Mouse (Mus musculus) spleen, adult 2 months (tissue): ENCODE data around the gene Gpr137. TPM values are rescaled to one million over a fixed set of nuclear protein-coding genes. Genes with fewer than 3 reads are reported as not detected.

Experiments used
- DNase-seq, 2 experiments: peaks; one replicate each; pipeline versions ENCODE4 v3.0.0 to v3.0.0-alpha.2; 2012 to 2021; ENCODE audit warnings: low spot score in 2 of 2, low read depth in 1 of 2
- H3K27ac ChIP-seq: fragments of 200-500 bp; 2 replicates; pipeline ENCODE4 v1.5.1; 2012; ENCODE audit warnings: low read length, inconsistent platforms; ENCODE audit not compliant: insufficient read depth
- H3K27me3 ChIP-seq: fragments of 200-500 bp; 2 replicates; pipeline ENCODE4 v1.6.1; 2012; ENCODE audit warnings: mild to moderate bottlenecking, moderate library complexity, low read length, inconsistent platforms; ENCODE audit not compliant: control insufficient read depth, insufficient read depth
- H3K36me3 ChIP-seq: fragments of 200-500 bp; 2 replicates; pipeline ENCODE4 v1.6.1; 2012; ENCODE audit warnings: mild to moderate bottlenecking, low read length, inconsistent platforms; ENCODE audit not compliant: control insufficient read depth, insufficient read depth
- H3K4me1 ChIP-seq: fragments of 200-500 bp; 2 replicates; pipeline ENCODE4 v1.6.1; 2011; ENCODE audit warnings: inconsistent platforms; ENCODE audit not compliant: control insufficient read depth, insufficient read depth, insufficient read length
- H3K4me3 ChIP-seq: fragments of 200-500 bp; 2 replicates; pipeline ENCODE4 v1.5.1; 2011; ENCODE audit warnings: mild to moderate bottlenecking, inconsistent platforms; ENCODE audit not compliant: insufficient read depth, insufficient read length; ENCODE audit errors: extremely low read depth
- CTCF ChIP-seq: fragments of 200-500 bp; IDR thresholded peaks from 2 replicates; pipeline ENCODE4 v1.5.1; 2011; ENCODE audit warnings: mild to moderate bottlenecking, inconsistent platforms; ENCODE audit not compliant: insufficient read depth, insufficient read length, insufficient replicate concordance; ENCODE audit errors: extremely low read depth
- POLR2A ChIP-seq: fragments of 200-500 bp; IDR thresholded peaks from 2 replicates; pipeline ENCODE4 v1.6.1; 2011; ENCODE audit warnings: low read depth, low read length, inconsistent platforms
- WGBS: fragments of 180-500 bp; shearing (Covaris S2); methylation state at CpG from one replicate; pipeline ENCODE4 v1.1.7; 2018; 5-methylcytosine and 5-hydroxymethylcytosine counted together
- polyA plus RNA-seq: library from polyadenylated mRNA; depleted of rRNA; stranded (reverse); fragments of >200 nt; gene quantifications from 2 replicates; pipeline ENCODE4 v1.2.3, GENCODE M21; 2012

Gene Gpr137
- polyA plus RNA-seq, 1 experiment: 54.6 TPM

- Histone ChIP-seq H3K4me3 (peak overlapping the region; percentile 78), H3K4me1 (peaks cover 12% of the 10 kb centered on the region), H3K36me3 (peaks cover 3% of the 10 kb centered on the region), H3K27ac (peak overlapping the region; percentile 78), H3K27me3 (peaks cover 5% of the 10 kb centered on the region)
- 2% methylated on average over 42 of the region's 48 CpGs for WGBS
- no peak for TF ChIP-seq POLR2A
- no peak for TF ChIP-seq CTCF
- DNase-seq: peak; percentile 30 to 66
Observed at GRCm38 (mm10) chr19:6920741-6921636, 21.3 kb downstream of the Gpr137 start.

DNA sequence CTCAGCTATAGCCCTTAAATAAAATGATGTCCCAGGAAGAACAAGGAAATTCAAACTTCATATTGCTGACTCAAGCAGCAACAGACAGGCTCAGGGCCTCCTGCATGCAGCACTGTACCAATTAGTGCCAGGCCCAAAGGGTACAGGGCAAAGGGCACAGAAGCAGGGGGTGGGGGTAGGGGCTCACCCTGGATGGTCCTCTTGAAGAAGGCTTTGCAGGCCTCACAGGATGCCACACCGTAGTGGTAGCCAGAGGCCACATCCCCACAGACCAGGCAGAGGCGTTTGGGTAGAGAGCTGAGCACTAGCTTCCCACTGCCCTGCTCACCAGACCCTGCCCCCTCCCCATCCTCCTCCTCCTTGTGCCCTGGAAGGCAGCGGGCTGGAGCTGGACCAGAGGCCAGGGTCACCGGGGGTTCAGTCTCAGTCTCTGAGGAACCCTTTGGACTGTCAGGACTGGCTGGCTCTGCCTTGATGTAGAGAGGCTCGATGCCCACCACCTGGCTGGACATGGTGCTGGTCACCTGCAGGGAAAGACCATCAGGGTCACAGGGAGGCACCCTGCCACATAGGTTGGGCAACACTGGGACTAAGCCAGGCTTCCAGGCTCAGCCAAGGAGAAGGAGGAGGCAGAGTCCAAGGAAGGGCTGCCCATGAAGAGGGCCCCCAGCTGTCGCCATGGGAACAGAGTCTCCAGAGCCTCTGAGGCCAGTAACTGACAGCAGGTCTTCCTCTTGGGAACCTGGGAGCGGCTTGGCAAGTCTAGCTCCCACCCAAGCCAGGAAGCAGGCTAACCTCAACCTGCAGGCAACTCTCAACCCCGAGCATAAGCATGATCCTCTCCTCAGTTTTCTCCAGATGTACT, 22.2 kb downstream of the Gpr137 start:
- H3K27me3 ChIP-seq: no peaks in the 10 kb centered on the region
- 67% methylated on average over 8 of the region's 8 CpGs for WGBS
- no peak overlapping the region for H3K27ac ChIP-seq
- peaks cover 3% of the 10 kb centered on the region for H3K36me3 ChIP-seq
- H3K4me3 ChIP-seq: peak overlapping the region; percentile 78
- TF ChIP-seq CTCF: no peak
- no peak for TF ChIP-seq POLR2A
- no peak for DNase-seq
- peaks cover 9% of the 10 kb centered on the region; the same call in 1 of the 2 replicates for H3K4me1 ChIP-seq

- Histone ChIP-seq H3K27ac (no peak overlapping the region), H3K27me3 (no peaks in the 10 kb centered on the region), H3K4me1 (peaks cover 3% of the 10 kb centered on the region; the same call in 1 of the 2 replicates), H3K36me3 (peaks cover 3% of the 10 kb centered on the region), H3K4me3 (no peak overlapping the region)
- no peak for TF ChIP-seq POLR2A
- TF ChIP-seq CTCF: no peak
- DNase-seq: no peak
Observed at GRCm38 (mm10) chr19:6919431-6919830, 22.8 kb downstream of the Gpr137 start.

DNA sequence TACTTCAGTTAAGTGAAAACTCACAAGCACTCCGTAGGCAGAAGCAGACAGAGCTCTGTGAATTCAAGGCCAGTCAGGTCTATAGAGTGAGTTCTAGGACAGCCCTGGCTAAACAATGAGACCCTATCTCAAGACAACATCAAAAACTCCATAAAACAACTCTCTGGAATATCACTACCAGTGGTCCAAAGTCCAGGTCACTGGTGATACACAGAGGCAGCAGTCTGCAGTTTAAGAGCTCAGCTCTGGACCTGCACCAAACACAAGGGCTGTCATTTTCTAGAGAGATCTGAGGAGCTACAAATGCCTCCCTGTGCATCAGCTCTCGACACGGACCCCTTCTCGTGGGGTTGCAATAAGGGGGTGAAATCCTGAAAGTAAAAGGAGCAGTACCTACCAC, 24.0 kb downstream of the Gpr137 start:
- H3K36me3 ChIP-seq: peaks cover 6% of the 10 kb centered on the region
- H3K4me3 ChIP-seq: no peak overlapping the region
- H3K4me1 ChIP-seq: peaks cover 3% of the 10 kb centered on the region; the same call in 1 of the 2 replicates
- no peaks in the 10 kb centered on the region for H3K27me3 ChIP-seq
- TF ChIP-seq CTCF (no peak), POLR2A (no peak)
- no peak overlapping the region for H3K27ac ChIP-seq
- 96% methylated on average over 4 of the region's 4 CpGs for WGBS
- DNase-seq: no peak

DNA sequence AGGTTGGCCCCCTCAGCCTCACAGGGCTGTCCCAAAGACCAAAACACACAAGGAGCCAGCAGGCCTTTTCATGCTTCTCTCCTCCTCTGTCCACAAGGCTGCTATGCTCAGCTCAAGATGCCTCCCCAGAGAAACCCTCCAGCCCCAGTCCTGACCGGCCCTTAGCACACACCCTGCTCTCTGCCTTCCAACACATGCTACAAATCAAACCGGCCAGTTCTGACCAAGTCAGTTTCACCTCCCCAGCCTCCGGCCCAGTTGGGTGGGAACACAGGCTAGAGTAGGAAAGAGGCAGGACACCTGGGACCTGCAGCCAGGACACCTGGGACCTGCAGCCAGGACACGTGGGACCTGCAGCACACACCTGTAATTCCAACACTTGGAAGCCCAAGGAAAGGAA, 25.8 kb downstream of the Gpr137 start:
- no peak overlapping the region for H3K4me3 ChIP-seq
- no peak for DNase-seq
- 91% methylated on average over 4 of the region's 4 CpGs for WGBS
- H3K27ac ChIP-seq: no peak overlapping the region
- TF ChIP-seq POLR2A (no peak), CTCF (no peak)
- H3K4me1 ChIP-seq: no peaks in the 10 kb centered on the region; the same call in 1 of the 2 replicates
- peaks cover 16% of the 10 kb centered on the region for H3K36me3 ChIP-seq
- H3K27me3 ChIP-seq: no peaks in the 10 kb centered on the region

DNA sequence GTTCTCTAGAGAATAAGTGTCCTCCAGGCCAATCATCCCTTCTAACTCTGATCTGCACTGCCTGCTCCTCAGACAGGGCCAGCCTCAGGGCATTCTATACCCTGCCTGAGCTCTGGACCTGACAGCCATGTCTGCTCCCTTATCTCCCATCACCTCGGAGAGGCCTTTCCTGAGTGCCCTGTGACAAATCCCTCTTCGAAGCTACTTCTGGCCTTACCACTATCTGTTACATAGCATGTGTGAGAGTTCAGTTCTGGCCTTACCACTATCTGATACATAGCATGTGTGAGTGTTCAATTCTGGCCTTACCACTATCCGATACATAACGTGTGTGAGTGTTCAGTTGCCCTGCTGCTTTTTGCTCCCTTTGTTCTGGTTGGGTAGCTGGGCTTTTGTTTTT, 27.0 kb downstream of the Gpr137 start:
- DNase-seq: no peak
- Histone ChIP-seq H3K27ac (no peak overlapping the region), H3K4me3 (no peak overlapping the region), H3K4me1 (peaks cover 5% of the 10 kb centered on the region; the same call in 1 of the 2 replicates), H3K36me3 (peaks cover 20% of the 10 kb centered on the region), H3K27me3 (no peaks in the 10 kb centered on the region)
- 79% methylated on average over 4 of the region's 4 CpGs for WGBS
- TF ChIP-seq POLR2A (no peak), CTCF (no peak)
